Mouse (Mus musculus): Measurements from ENCODE around the gene Aunip. TPM values are rescaled to one million over a fixed set of nuclear protein-coding genes. Genes with fewer than 3 reads are reported as not detected.

Gene Aunip
- total and polyA plus RNA-seq, 2 experiments from 2014 or later, result 1.8 to 3.1 TPM

GRCm38 (mm10) chr4:134481270-134481669 lies 29.5 kb upstream of the Aunip start:
- Histone ChIP-seq H3K9ac (replicated peaks; ENCODE audit: low read depth, low read length) (no peak overlapping the region), H3K27me3 (ENCODE audit: control insufficient read depth, insufficient read depth, low read length) (no peaks in the 10 kb centered on the region), H3K4me1 (ENCODE audit: control insufficient read depth, insufficient read depth) (no peaks in the 10 kb centered on the region), H3K36me3 (replicated peaks; ENCODE audit: control insufficient read depth, insufficient read depth, low read length) (no peaks in the 10 kb centered on the region), H3K27ac (ENCODE audit: low read depth) (no peak overlapping the region), H3K4me2 (ENCODE audit: low read depth, low read length) (no peak overlapping the region), H3K9me3 (replicated peaks; ENCODE audit: control insufficient read depth, low read length) (no peaks in the 10 kb centered on the region), H3K4me3 (ENCODE audit: low read depth, low read length) (no peak overlapping the region)
- WGBS, result 49% methylated on average over 6 of the region's 6 CpGs
- no peak for ATAC-seq (ENCODE audit: insufficient read depth, low read depth)
- TF ChIP-seq CTCF (IDR thresholded peaks at IDR 0.05; ENCODE audit: low read depth), result no peak
- TF ChIP-seq EP300 (IDR thresholded peaks at IDR 0.05; ENCODE audit: low read depth), result no peak
- DNase-seq (ENCODE audit: low spot score), result no peak

- 67% methylated on average over 8 of the region's 8 CpGs for WGBS
- H3K9ac ChIP-seq (replicated peaks; ENCODE audit: low read depth, low read length), result no peak overlapping the region
- H3K27ac ChIP-seq (ENCODE audit: low read depth), result no peak overlapping the region
- no peak for ATAC-seq (ENCODE audit: insufficient read depth, low read depth)
- no peak overlapping the region for H3K4me3 ChIP-seq (ENCODE audit: low read depth, low read length)
- H3K27me3 ChIP-seq (ENCODE audit: control insufficient read depth, insufficient read depth, low read length), result no peaks in the 10 kb centered on the region
- no peak overlapping the region for H3K4me2 ChIP-seq (ENCODE audit: low read depth, low read length)
- H3K36me3 ChIP-seq (replicated peaks; ENCODE audit: control insufficient read depth, insufficient read depth, low read length), result no peaks in the 10 kb centered on the region
- no peaks in the 10 kb centered on the region for H3K9me3 ChIP-seq (replicated peaks; ENCODE audit: control insufficient read depth, low read length)
- TF ChIP-seq CTCF (IDR thresholded peaks at IDR 0.05; ENCODE audit: low read depth) (no peak), EP300 (IDR thresholded peaks at IDR 0.05; ENCODE audit: low read depth) (no peak)
- DNase-seq (ENCODE audit: low spot score), result no peak
- no peaks in the 10 kb centered on the region for H3K4me1 ChIP-seq (ENCODE audit: control insufficient read depth, insufficient read depth)
Observed at GRCm38 (mm10) chr4:134482442-134482841, 28.4 kb upstream of the Aunip start.

GRCm38 (mm10) chr4:134483078-134483688 lies 27.6 kb upstream of the Aunip start:
- WGBS, result 59% methylated on average over 6 of the region's 6 CpGs
- no peaks in the 10 kb centered on the region for H3K9me3 ChIP-seq (replicated peaks; ENCODE audit: control insufficient read depth, low read length)
- TF ChIP-seq EP300 (IDR thresholded peaks at IDR 0.05; ENCODE audit: low read depth) (no peak), CTCF (IDR thresholded peaks at IDR 0.05; ENCODE audit: low read depth) (no peak)
- no peak overlapping the region for H3K4me2 ChIP-seq (ENCODE audit: low read depth, low read length)
- H3K4me1 ChIP-seq (ENCODE audit: control insufficient read depth, insufficient read depth), result no peaks in the 10 kb centered on the region
- H3K36me3 ChIP-seq (replicated peaks; ENCODE audit: control insufficient read depth, insufficient read depth, low read length), result no peaks in the 10 kb centered on the region
- DNase-seq (ENCODE audit: low spot score) (no peak), ATAC-seq (ENCODE audit: insufficient read depth, low read depth) (no peak)
- H3K4me3 ChIP-seq (ENCODE audit: low read depth, low read length), result no peak overlapping the region
- no peak overlapping the region for H3K9ac ChIP-seq (replicated peaks; ENCODE audit: low read depth, low read length)
- no peaks in the 10 kb centered on the region for H3K27me3 ChIP-seq (ENCODE audit: control insufficient read depth, insufficient read depth, low read length)
- H3K27ac ChIP-seq (ENCODE audit: low read depth), result no peak overlapping the region

DNA sequence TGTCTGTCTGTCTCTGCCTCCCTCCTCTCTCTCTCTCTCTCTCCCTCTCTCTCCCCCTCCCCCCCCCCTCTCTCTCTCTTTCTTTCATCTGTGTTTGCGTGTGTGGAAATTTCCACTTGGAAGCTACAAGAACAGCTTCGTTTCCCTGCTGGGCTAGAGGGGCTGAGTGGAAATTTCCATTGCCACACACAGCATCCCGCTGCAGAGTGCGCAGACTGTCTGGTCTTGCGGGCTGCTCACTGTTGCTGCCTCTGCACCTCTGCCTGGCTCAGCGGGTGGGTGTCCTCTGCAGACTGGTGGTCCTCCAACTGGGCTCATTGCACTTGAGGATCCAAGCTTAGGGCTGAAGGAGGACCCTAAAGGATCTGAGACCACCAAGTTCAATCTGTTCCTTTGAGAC lies 27.1 kb upstream of the Aunip start:
- Histone ChIP-seq H3K36me3 (replicated peaks; ENCODE audit: control insufficient read depth, insufficient read depth, low read length) (no peaks in the 10 kb centered on the region), H3K4me1 (ENCODE audit: control insufficient read depth, insufficient read depth) (no peaks in the 10 kb centered on the region), H3K4me3 (ENCODE audit: low read depth, low read length) (no peak overlapping the region), H3K9ac (replicated peaks; ENCODE audit: low read depth, low read length) (no peak overlapping the region), H3K4me2 (ENCODE audit: low read depth, low read length) (no peak overlapping the region), H3K27me3 (ENCODE audit: control insufficient read depth, insufficient read depth, low read length) (no peaks in the 10 kb centered on the region), H3K9me3 (replicated peaks; ENCODE audit: control insufficient read depth, low read length) (no peaks in the 10 kb centered on the region), H3K27ac (ENCODE audit: low read depth) (no peak overlapping the region)
- TF ChIP-seq CTCF (IDR thresholded peaks at IDR 0.05; ENCODE audit: low read depth), result no peak
- no peak for TF ChIP-seq EP300 (IDR thresholded peaks at IDR 0.05; ENCODE audit: low read depth)
- ATAC-seq (ENCODE audit: insufficient read depth, low read depth) (no peak), DNase-seq (ENCODE audit: low spot score) (no peak)
- WGBS, result 33% methylated on average over 6 of the region's 6 CpGs

DNA sequence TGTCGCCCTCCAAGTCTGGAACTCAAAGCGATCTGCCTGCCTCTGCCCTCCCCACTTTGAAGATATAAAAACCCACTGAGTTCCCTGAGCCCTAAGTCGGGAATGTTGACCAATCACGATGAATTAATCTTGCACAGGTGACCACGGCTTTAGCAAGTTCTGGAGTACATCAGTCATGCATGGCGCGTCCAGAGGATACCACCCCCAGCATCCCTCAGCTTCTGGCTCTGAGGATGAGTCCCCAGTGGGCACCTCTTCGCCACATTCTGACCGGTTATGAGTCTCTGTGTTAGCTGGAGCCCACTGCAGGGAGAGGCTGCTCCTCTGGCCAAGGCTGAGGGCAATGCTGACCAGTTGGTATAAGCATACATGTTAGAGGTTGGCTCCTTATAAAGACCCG lies 26.6 kb upstream of the Aunip start:
- DNase-seq (ENCODE audit: low spot score) (no peak), ATAC-seq (ENCODE audit: insufficient read depth, low read depth) (no peak)
- H3K36me3 ChIP-seq (replicated peaks; ENCODE audit: control insufficient read depth, insufficient read depth, low read length), result no peaks in the 10 kb centered on the region
- TF ChIP-seq EP300 (IDR thresholded peaks at IDR 0.05; ENCODE audit: low read depth) (no peak), CTCF (IDR thresholded peaks at IDR 0.05; ENCODE audit: low read depth) (no peak)
- no peak overlapping the region for H3K4me3 ChIP-seq (ENCODE audit: low read depth, low read length)
- no peak overlapping the region for H3K9ac ChIP-seq (replicated peaks; ENCODE audit: low read depth, low read length)
- no peak overlapping the region for H3K4me2 ChIP-seq (ENCODE audit: low read depth, low read length)
- 74% methylated on average over 10 of the region's 10 CpGs for WGBS
- H3K9me3 ChIP-seq (replicated peaks; ENCODE audit: control insufficient read depth, low read length), result no peaks in the 10 kb centered on the region
- H3K4me1 ChIP-seq (ENCODE audit: control insufficient read depth, insufficient read depth), result no peaks in the 10 kb centered on the region
- no peaks in the 10 kb centered on the region for H3K27me3 ChIP-seq (ENCODE audit: control insufficient read depth, insufficient read depth, low read length)
- no peak overlapping the region for H3K27ac ChIP-seq (ENCODE audit: low read depth)
